Mouse (Mus musculus) G1E-ER4 (cell line): ENCODE results near the gene Lmx1b. TPM values are rescaled to one million over a fixed set of nuclear protein-coding genes. Genes with fewer than 3 reads are reported as not detected.

Experiments
- GATA1 ChIP-seq: IDR thresholded peaks from one replicate; pipeline ENCODE4 v1.8.0; 2012; ENCODE audit warnings: low read length, inconsistent platforms
- polyA plus RNA-seq: library from polyadenylated mRNA; stranded (reverse); fragments of >175 nt; gene quantifications from 2 replicates; pipeline ENCODE4 v1.2.3, GENCODE M21; 2012

The Lmx1b gene
- polyA plus RNA-seq, 1 experiment, result not detected

DNA sequence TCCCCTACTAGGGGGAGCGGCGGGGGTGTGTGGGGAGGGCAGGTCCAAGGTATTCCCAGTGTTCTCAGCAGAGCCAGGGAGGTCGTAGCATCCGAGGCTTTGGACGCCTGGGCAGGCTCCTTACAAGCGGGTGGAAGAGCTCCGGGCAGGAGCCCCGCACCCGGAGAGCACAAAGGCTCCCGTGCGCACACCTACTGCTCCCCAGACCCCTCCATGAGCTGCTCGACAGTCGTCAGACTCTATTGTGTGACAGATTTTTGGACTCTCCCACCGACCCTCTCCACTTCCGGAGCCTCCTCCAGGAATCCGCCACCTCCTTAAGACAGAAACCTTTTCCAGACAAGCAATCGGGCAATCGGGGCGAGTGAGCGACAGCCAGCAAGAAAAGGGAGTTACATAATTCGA, 4.2 kb downstream of the Lmx1b start:
- no peak for TF ChIP-seq GATA1

DNA sequence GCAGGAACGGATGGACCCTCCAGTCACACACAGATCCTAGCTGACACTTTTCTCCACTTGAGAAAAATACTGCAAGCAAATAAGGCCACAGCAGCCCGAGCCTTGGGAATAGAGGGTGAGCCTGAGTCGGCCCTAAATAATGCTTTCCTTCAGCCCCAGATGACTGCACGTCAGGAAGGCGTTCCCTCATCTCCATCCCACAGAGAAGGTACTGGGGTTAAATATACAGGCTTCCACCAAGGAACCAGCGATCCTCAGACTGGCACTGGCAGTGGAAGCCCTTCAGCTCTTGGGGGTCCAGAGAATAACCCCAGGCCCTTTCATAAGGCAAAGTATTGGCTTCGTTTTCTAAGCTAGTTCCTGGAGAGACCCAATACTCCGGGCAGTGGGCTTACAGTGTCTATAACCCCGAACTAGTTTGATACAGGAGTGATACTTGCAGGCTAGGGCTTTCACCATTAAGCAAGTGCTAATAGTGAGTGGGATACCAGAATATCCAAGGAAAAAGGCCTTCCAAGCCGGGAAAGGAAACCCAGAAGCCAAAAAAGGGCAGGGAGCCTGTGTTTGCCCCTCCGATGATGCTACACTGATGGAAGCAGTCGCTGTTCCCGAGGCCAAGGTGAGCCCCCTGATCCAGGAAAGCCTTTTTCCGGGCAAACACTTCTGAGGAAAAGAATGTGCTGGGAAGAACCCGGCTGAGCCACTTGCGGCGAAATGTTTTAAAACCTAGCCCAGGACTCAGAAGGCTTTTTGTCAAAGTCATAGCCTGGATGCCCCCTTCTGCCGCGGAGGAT, 4.8 kb downstream of the Lmx1b start:
- TF ChIP-seq GATA1, result no peak

DNA sequence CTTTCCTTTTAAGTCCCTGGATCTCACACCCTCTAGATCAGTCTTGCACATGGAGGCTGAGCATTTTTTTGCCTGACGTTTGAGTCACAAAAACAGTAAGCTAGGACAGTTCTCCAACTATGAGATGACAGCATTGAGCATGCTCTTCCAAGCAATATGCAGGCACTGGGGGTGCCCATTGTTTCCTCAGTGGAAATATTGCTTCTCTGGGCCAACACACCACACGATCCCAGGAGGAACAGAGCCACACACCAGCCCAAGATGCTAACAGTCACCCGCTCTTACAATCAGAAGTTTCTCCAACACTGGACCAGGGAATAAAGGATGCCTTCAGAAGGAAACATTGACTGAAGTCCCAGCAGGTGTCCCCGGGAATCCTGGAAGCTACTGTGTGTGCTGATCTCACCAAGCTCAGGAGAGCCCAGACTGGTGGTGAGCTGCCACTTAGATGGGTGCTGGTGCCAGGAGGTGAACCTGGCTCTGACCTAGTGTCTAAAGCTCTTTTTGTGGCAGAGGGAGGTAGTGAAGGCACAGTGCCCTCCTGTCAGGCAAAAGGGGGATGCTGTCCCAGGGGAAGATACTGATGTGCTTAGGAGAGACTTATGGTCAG, 5.7 kb downstream of the Lmx1b start:
- no peak for TF ChIP-seq GATA1

DNA sequence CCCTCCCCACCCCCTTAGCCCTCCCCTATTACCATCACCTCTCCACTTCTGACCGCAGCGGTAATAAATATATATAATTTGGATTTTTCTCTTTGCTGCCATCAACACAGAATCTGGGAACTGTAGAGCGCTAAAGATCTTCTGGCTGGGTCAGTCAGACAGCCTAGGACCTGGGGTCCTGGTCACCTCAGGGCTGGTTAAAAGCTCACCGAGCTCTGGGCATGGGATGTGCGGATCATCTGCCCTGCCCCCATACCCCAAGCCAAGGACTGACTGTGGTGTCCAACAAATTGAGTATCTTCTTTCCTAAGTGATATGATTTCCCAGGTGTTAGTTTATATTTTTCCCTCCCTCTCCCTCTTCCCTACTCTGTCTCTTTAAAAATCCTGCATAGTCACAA, 6.4 kb downstream of the Lmx1b start:
- TF ChIP-seq GATA1, result no peak

DNA sequence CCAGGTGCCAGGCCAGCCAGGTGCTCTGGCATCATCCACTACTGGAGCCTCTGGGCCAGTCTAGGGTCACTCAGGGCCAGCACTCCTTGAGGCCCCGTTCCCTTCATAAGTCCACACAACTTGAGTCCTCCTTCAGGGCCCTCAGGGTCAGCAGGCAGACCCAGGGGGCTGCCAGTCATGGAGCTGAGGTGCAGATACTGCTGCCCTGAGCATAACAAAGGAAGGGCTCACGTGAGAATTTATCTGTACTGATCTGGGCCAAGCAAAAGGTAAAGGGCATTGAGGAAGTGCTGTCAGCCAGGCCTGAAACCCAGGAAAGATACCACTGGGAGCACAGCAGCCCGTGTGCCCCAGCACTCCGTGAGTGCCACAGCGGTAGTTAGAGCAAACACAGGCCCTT, 7.1 kb downstream of the Lmx1b start:
- no peak for TF ChIP-seq GATA1

GRCm38 (mm10) chr2:33632551-33633059, 7.7 kb downstream of the Lmx1b start:
- no peak for TF ChIP-seq GATA1

DNA sequence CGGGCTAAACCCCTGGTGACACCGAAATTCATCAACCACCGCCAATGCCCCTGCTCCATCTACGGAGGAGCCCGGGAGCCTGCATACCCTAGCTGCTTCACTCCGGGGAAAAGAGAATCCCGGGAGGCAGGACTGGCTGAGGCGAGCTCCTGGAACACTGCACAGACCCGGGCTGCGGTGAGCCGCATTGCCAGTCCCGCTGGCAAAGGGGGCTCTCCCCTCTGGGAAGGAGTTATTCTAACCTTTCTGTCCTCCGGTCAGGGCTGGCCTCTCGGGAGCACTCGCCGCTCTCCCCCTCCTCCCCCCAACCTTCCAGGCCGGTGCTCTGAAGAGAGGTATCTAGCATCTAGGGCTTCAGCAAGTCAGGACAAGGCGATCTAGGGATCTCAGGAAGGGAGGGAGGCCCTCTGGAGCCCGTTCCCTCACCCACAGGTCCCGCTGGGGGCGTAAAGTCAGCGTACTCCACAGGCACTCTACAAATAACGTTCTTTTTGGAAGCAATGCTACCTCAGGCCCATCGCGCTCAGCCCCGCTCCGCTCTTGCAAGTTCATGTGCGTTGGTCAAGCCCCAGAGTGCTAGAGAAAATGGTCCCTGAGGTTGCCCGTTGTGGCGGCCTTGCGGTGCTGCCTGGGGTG, 8.5 kb downstream of the Lmx1b start:
- TF ChIP-seq GATA1, result no peak

DNA sequence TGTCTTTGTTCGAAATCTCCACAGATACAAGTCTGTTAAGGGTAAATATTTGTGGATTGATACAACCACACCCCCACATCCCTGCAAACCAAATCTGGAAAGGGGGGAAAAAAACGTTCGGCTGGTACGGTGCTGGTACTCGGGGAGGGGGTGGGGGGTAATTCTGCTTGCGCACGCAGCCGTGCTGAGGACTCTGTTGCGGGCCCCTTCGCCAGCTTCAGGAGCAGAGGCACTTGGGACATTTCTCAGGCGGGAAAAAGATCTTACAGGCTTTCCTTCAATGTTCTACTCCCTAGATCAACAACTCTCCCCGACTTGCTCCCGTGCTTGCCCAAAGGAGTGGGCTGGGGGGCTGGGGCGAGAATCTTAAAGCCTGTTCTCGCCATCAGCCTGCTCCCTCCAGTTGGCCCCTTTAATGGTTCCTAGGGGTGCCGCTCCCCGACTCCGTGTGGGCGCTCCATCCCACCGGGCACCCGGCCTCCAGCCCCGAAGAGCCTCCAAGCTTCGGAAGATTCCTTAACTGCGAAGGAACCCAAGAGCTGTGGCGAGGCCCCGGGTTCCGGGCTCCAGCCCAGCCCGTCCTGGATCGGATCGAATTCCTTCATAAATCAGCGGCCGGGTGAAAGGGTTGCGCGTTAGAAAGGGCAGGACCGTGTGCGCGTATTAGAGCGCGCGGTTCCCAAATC, 9.1 kb downstream of the Lmx1b start:
- TF ChIP-seq GATA1, result no peak

- no peak for TF ChIP-seq GATA1
Observed at GRCm38 (mm10) chr2:33630081-33631021, 10.0 kb downstream of the Lmx1b start.

- no peak for TF ChIP-seq GATA1
Observed at GRCm38 (mm10) chr2:33629641-33630040, 10.7 kb downstream of the Lmx1b start.

- TF ChIP-seq GATA1, result no peak
Observed at GRCm38 (mm10) chr2:33628791-33629190, 11.5 kb downstream of the Lmx1b start.

DNA sequence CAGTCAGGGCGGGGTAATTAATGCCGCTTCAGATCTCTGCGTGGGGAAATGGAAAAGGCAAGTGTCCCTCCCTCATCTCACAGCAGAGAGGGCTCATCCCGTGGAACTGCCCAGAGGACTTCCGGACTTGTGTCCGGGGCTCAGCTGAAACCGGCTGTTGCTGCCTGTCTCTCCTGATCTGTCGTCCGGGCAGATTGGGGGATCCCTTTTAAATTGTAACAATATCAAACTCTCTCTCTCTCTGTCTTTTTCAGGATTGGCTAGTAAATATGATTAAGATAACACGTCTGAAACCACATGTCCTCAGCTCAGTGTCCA, 13.3 kb downstream of the Lmx1b start:
- no peak for TF ChIP-seq GATA1

- no peak for TF ChIP-seq GATA1
Observed at GRCm38 (mm10) chr2:33626262-33627057, 13.9 kb downstream of the Lmx1b start.

DNA sequence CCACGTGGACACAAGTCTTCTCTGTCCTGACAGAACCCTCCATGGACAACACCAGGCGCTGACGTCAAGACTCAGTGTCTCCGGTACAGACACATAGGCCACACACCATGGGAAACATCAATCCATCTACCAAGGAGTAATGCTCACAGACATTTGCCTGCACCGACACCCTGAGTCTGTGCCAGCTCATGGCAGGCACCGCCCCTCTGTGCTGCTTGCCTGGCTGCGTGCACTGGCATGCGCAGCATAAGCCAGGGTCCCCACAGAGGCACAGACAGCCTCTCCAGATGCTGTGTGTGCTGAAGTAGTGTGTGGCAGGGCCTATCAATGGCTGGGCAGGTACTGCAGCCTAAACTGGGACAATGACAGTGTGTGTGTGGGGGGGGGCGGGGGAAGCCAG, 22.6 kb downstream of the Lmx1b start:
- no peak for TF ChIP-seq GATA1
